Mouse (Mus musculus) large intestine, adult 2 months (tissue): ENCODE results near the gene Dctn5. TPM values are rescaled to one million over a fixed set of nuclear protein-coding genes. Genes with fewer than 3 reads are reported as not detected.
A peak's percentile ranks its signal among the peaks of the same experiment; 100 is the strongest.

ENCODE experiments used
- DNase-seq: peaks from one replicate; pipeline ENCODE4 v3.0.0-alpha.2; 2012; ENCODE audit warnings: low read depth, low spot score
- WGBS: fragments of 180-500 bp; shearing (Covaris S2); methylation state at CpG from one replicate; pipeline ENCODE4 v1.1.7; 2018; 5-methylcytosine and 5-hydroxymethylcytosine counted together
- polyA plus RNA-seq: library from polyadenylated mRNA; depleted of rRNA; stranded (reverse); fragments of >200 nt; gene quantifications from 2 replicates; pipeline ENCODE4 v1.2.3, GENCODE M21; 2012; rRNA removed

The Dctn5 gene
- polyA plus RNA-seq, 1 experiment, result 76.8 TPM

- peak; percentile 50 for DNase-seq
- under 1% methylated on average over 63 of the region's 63 CpGs for WGBS
Measured at GRCm38 (mm10) chr7:122158915-122159902, 26.4 kb downstream of the Dctn5 start, which contains the start of gene Plk1. Gene Plk1, plus strand, starts transcription at chr7:122159439.

GRCm38 (mm10) chr7:122160037-122160436, 27.2 kb downstream of the Dctn5 start:
- no peak for DNase-seq
- WGBS, result under 1% methylated on average over 12 of the region's 12 CpGs

DNA sequence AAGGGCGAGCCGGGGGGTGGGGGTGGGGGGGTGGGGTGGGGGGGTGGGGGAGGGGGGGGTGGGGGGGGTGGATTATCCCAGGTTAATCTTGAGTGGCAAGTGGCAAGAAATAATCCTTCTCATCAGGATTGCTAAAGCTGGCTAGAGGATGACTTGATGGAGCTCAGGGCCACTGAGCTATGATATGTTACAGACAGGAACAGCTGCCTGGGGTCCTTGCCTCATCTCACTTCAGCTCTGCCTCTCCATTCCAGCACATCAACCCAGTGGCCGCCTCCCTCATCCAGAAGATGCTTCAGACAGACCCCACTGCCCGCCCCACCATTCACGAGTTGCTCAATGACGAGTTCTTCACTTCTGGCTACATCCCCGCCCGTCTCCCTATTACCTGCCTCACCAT, 30.9 kb downstream of the Dctn5 start:
- WGBS, result 87% methylated on average over 8 of the region's 8 CpGs
- no peak for DNase-seq

- no peak for DNase-seq
- WGBS, result 87% methylated on average over 7 of the region's 7 CpGs
Measured at GRCm38 (mm10) chr7:122167203-122167602, 34.4 kb downstream of the Dctn5 start.

GRCm38 (mm10) chr7:122170705-122171104, 37.9 kb downstream of the Dctn5 start:
- 84% methylated on average over 6 of the region's 6 CpGs for WGBS
- DNase-seq, result no peak

GRCm38 (mm10) chr7:122171613-122172012, 38.8 kb downstream of the Dctn5 start:
- WGBS, result 70% methylated on average over 10 of the region's 10 CpGs
- DNase-seq, result no peak

GRCm38 (mm10) chr7:122180720-122181119, 47.9 kb downstream of the Dctn5 start:
- no peak for DNase-seq

GRCm38 (mm10) chr7:122184569-122184968, 51.7 kb downstream of the Dctn5 start:
- 30% methylated on average over 5 of the region's 5 CpGs for WGBS
- DNase-seq, result peak; percentile 67

More at GRCm38 (mm10) chr7:122180720-122181119, 47.9 kb downstream of the Dctn5 start:
- WGBS, result 92% methylated on average over 7 of the region's 7 CpGs

GRCm38 (mm10) chr7:122186043-122186442, 53.2 kb downstream of the Dctn5 start, which contains the start of gene Ern2:
Gene Ern2, minus strand, starts transcription at chr7:122186207.
- DNase-seq, result no peak
- 7% methylated on average over 17 of the region's 17 CpGs for WGBS

DNA sequence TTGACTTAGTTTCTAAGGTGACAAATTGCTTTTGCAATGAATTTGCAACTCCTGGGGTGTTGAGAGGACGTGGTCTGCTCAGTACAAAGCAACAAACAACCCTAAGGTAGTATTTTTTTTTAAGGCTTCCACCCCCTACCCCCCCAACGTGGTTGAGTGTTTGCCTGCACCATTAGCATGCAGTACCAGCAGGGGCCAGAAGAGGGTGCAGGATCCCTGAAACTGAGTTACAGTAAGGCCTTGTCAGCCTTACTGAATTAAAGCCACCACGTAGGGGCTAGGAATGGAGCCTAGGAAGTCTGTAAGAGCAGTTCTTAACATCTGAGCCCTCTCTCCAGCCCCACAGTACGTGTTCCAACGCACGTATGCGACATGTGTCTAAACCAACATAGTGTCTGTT, 56.6 kb downstream of the Dctn5 start:
- no peak for DNase-seq
- 36% methylated on average over 7 of the region's 7 CpGs for WGBS

- WGBS, result 78% methylated on average over 10 of the region's 10 CpGs
- DNase-seq, result no peak
Measured at GRCm38 (mm10) chr7:122191097-122191496, 58.3 kb downstream of the Dctn5 start.

GRCm38 (mm10) chr7:122193919-122194318, 61.1 kb downstream of the Dctn5 start:
- DNase-seq, result no peak

DNA sequence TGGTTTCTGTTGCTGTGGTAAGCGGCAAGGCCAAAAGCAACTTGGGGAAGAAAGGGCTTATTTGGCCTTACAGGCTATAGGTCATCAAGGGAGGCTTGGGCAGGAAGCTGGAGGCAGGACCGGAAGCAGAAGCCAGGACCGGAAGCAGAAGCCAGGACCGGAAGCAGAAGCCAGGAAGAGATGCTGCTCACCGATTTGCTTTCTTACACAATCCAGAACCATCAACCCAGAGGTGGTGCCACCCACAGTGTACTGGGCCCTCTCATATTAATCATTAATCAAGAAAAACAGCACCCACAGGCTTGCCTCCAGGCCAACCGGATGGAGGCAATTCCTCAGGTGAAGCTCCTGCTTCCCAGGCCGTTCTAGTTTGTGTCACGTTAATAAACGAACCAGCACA, 63.9 kb downstream of the Dctn5 start:
- no peak for DNase-seq
- 30% methylated on average over 9 of the region's 9 CpGs for WGBS

DNA sequence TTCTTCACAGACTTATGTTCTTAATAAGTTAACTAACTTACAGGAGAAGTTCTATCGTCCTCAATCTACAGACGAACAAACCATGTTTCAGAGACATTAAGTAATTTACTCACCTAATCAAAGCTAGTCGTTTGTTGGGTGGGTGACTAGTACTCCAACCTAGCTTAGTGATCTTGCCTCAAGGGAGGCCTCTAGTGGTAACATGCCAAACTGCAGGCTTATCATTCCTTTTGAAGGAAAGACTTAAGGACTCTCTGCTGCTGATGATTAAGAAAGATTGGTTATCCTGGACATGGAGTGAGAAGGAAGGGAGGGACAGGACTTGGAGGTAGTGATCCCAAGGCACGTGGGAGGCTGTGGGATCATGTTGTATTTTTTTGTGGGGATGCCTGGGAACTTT, 64.5 kb downstream of the Dctn5 start:
- DNase-seq, result peak; percentile 63
- 22% methylated on average over 4 of the region's 4 CpGs for WGBS

Other genes starting within 250 kb of the Dctn5 start
- 19.5 and 22.7 TPM in 2 replicates for gene Cog7, start 151.3 kb upstream of the Dctn5 start, polyA plus RNA-seq
- 11.4 and 13.0 TPM in 2 replicates for gene Gga2, start 111.8 kb upstream of the Dctn5 start, polyA plus RNA-seq
- 18.5 and 23.7 TPM in 2 replicates for gene Ubfd1, start 65.9 kb upstream of the Dctn5 start, polyA plus RNA-seq
- 10.0 and 12.4 TPM in 2 replicates for gene Ears2, start 65.8 kb upstream of the Dctn5 start, polyA plus RNA-seq
- gene Ndufab1, start 31.2 kb upstream of the Dctn5 start, polyA plus RNA-seq, result 242 and 372 TPM in 2 replicates
- gene Palb2, start 56 bp upstream of the Dctn5 start, polyA plus RNA-seq, result 2.7 and 4.1 TPM in 2 replicates
- gene Plk1, start 26.4 kb downstream of the Dctn5 start, polyA plus RNA-seq, result 32.2 and 34.9 TPM in 2 replicates
- gene Ern2, start 53.2 kb downstream of the Dctn5 start, polyA plus RNA-seq, result 17.4 and 30.3 TPM in 2 replicates
- 119 and 275 TPM in 2 replicates for gene Chp2, start 86.5 kb downstream of the Dctn5 start, polyA plus RNA-seq
- gene Prkcb, start 155.7 kb downstream of the Dctn5 start, polyA plus RNA-seq, result 10.9 and 11.0 TPM in 2 replicates